Mouse (Mus musculus) left cerebral cortex, adult 2 months (tissue): ENCODE measurements around the gene Cxcl10. TPM values are rescaled to one million over a fixed set of nuclear protein-coding genes. Genes with fewer than 3 reads are reported as not detected.

Experiments used
- DNase-seq, 2 experiments: peaks; one replicate each; pipeline ENCODE4 v3.0.0; 2021 to 2022; ENCODE audit warnings: low spot score in 2 of 2, mixed read lengths in 1 of 2; ENCODE audit errors: extremely low spot score in 1 of 2
- H3K27ac ChIP-seq: fragments of 200-600 bp; 2 replicates; pipeline ENCODE4 v1.8.1; 2022
- H3K4me3 ChIP-seq: fragments of 200-600 bp; 2 replicates; pipeline ENCODE4 v1.8.1; 2022
- CTCF ChIP-seq: fragments of 200-600 bp; IDR thresholded peaks from 2 replicates; pipeline ENCODE4 v1.8.1; 2022; ENCODE audit warnings: antibody characterized with exemption, mild to moderate bottlenecking, moderate library complexity
- intact Hi-C: fragments of 180-260 bp; cut with DNase I; formaldehyde crosslinking; loops from one replicate; pipeline ENCODE4 v1.15.1; 2025
- total RNA-seq, 2 experiments: library from RNA; stranded (reverse); gene quantifications; 2 replicates each; pipeline ENCODE4 v1.2.3; 2021

Cxcl10 gene
- total RNA-seq, 2 experiments from 2014 or later, result not detected

- intact Hi-C loops, result no loop called here
- Histone ChIP-seq H3K27ac (no peak within 1 kb of the TSS; the same call in 1 of the 2 replicates), H3K4me3 (peak within 1 kb of the TSS; percentile 32)
- no peak for DNase-seq
- TF ChIP-seq CTCF, result no peak
Observed at GRCm38 (mm10) chr5:92331635-92332338, 16.9 kb downstream of the Cxcl10 start, which contains the start of gene Art3. Art3 (plus strand) TSS chr5:92331827.

GRCm38 (mm10) chr5:92331122-92331521, 17.6 kb downstream of the Cxcl10 start:
- intact Hi-C loops, result no loop called here
- no peak for TF ChIP-seq CTCF

GRCm38 (mm10) chr5:92327929-92328328, 20.8 kb downstream of the Cxcl10 start, which contains the start of gene Cxcl9:
Cxcl9 (minus strand) TSS chr5:92328079.
- no peak for TF ChIP-seq CTCF
- no peak for DNase-seq
- no peak within 1 kb of the TSS for H3K27ac ChIP-seq
- H3K4me3 ChIP-seq, result no peak within 1 kb of the TSS
- intact Hi-C loops, result no loop called here

More at GRCm38 (mm10) chr5:92331122-92331521, 17.6 kb downstream of the Cxcl10 start:
- no peak for DNase-seq
- H3K27ac ChIP-seq, result no peak overlapping the region
- H3K4me3 ChIP-seq, result no peak overlapping the region

- H3K27ac ChIP-seq, result no peak overlapping the region
- TF ChIP-seq CTCF, result no peak
- intact Hi-C loops, result no loop called here
- H3K4me3 ChIP-seq, result no peak overlapping the region
- no peak for DNase-seq
Observed at GRCm38 (mm10) chr5:92327367-92327766, 21.3 kb downstream of the Cxcl10 start.

GRCm38 (mm10) chr5:92323264-92323663, 25.4 kb downstream of the Cxcl10 start:
- no peak for TF ChIP-seq CTCF
- intact Hi-C loops, result no loop called here
- H3K27ac ChIP-seq, result no peak overlapping the region

GRCm38 (mm10) chr5:92322612-92323011, 26.1 kb downstream of the Cxcl10 start:
- intact Hi-C loops, result no loop called here
- H3K27ac ChIP-seq, result no peak overlapping the region
- DNase-seq, result no peak
- no peak overlapping the region for H3K4me3 ChIP-seq
- TF ChIP-seq CTCF, result no peak

More at GRCm38 (mm10) chr5:92323264-92323663, 25.4 kb downstream of the Cxcl10 start:
- no peak for DNase-seq
- H3K4me3 ChIP-seq, result no peak overlapping the region

- Histone ChIP-seq H3K4me3 (no peak overlapping the region), H3K27ac (no peak overlapping the region)
- DNase-seq, result no peak
- intact Hi-C loops, result no loop called here
- TF ChIP-seq CTCF, result no peak
Observed at GRCm38 (mm10) chr5:92321631-92322400, 26.9 kb downstream of the Cxcl10 start.

GRCm38 (mm10) chr5:92318596-92318995, 30.1 kb downstream of the Cxcl10 start:
- intact Hi-C loops, result no loop called here
- no peak for TF ChIP-seq CTCF
- Histone ChIP-seq H3K4me3 (no peak overlapping the region), H3K27ac (no peak overlapping the region)
- DNase-seq, result no peak

GRCm38 (mm10) chr5:92318119-92318518, 30.6 kb downstream of the Cxcl10 start:
- intact Hi-C loops, result no loop called here
- TF ChIP-seq CTCF, result no peak
- DNase-seq, result no peak
- Histone ChIP-seq H3K27ac (no peak overlapping the region), H3K4me3 (no peak overlapping the region)

GRCm38 (mm10) chr5:92313776-92314175, 34.9 kb downstream of the Cxcl10 start:
- intact Hi-C loops, result no loop called here
- no peak for DNase-seq
- Histone ChIP-seq H3K4me3 (no peak overlapping the region), H3K27ac (no peak overlapping the region)
- no peak for TF ChIP-seq CTCF

GRCm38 (mm10) chr5:92312046-92312715, 36.5 kb downstream of the Cxcl10 start:
- intact Hi-C loops, result loop anchor here (1.0 kb wide), 1 partner anchor 69 kb away; no protein-coding TSS in a partner anchor
- H3K4me3 ChIP-seq, result no peak overlapping the region
- TF ChIP-seq CTCF, result peak; percentile 87
- DNase-seq, result peak; percentile 82 to 84
- no peak overlapping the region for H3K27ac ChIP-seq
